Mouse (Mus musculus): ENCODE data around the gene Vmn1r4. TPM values are rescaled to one million over a fixed set of nuclear protein-coding genes. Genes with fewer than 3 reads are reported as not detected.
A peak's percentile ranks its signal among the peaks of the same experiment; 100 is the strongest.

Vmn1r4 gene
- polyA plus RNA-seq, 1 experiment from 2014 or later, result 0.16 TPM

- Histone ChIP-seq H3K4me2 (ENCODE audit: low read depth, low read length) (no peak overlapping the region), H3K9ac (ENCODE audit: low read length) (no peak overlapping the region), H3K9me3 (replicated peaks; ENCODE audit: control insufficient read depth, low read length) (no peaks in the 10 kb centered on the region), H3K27me3 (ENCODE audit: control insufficient read depth, insufficient read depth, low read length) (no peaks in the 10 kb centered on the region), H3K27ac (ENCODE audit: low read length) (no peak overlapping the region), H3K4me1 (ENCODE audit: control insufficient read depth, insufficient read depth, low read length) (peaks cover 20% of the 10 kb centered on the region), H3K4me3 (ENCODE audit: low read length) (no peak overlapping the region), H3K36me3 (ENCODE audit: control insufficient read depth, insufficient read depth) (no peaks in the 10 kb centered on the region)
- ATAC-seq (replicated peaks; ENCODE audit: extremely low read depth, insufficient read depth, low FRiP score), result no peak
- 92% methylated on average over 2 of the region's 2 CpGs for WGBS
Measured at GRCm38 (mm10) chr6:56908397-56908796, 15.4 kb upstream of the Vmn1r4 start.

- Histone ChIP-seq H3K36me3 (ENCODE audit: control insufficient read depth, insufficient read depth) (no peaks in the 10 kb centered on the region), H3K4me3 (ENCODE audit: low read length) (no peak overlapping the region), H3K27me3 (ENCODE audit: control insufficient read depth, insufficient read depth, low read length) (no peaks in the 10 kb centered on the region), H3K4me2 (ENCODE audit: low read depth, low read length) (no peak overlapping the region), H3K9me3 (replicated peaks; ENCODE audit: control insufficient read depth, low read length) (no peaks in the 10 kb centered on the region), H3K4me1 (ENCODE audit: control insufficient read depth, insufficient read depth, low read length) (peaks cover 16% of the 10 kb centered on the region), H3K27ac (ENCODE audit: low read length) (no peak overlapping the region), H3K9ac (ENCODE audit: low read length) (no peak overlapping the region)
- WGBS, result 4% methylated on average over 4 of the region's 4 CpGs
- ATAC-seq (replicated peaks; ENCODE audit: extremely low read depth, insufficient read depth, low FRiP score), result 0 out of 2 replicates have a peak, but pooled peaks have one; percentile 52
Measured at GRCm38 (mm10) chr6:56908912-56909311, 14.9 kb upstream of the Vmn1r4 start.

- Histone ChIP-seq H3K4me3 (ENCODE audit: low read length) (no peak overlapping the region), H3K36me3 (ENCODE audit: control insufficient read depth, insufficient read depth) (no peaks in the 10 kb centered on the region), H3K27me3 (ENCODE audit: control insufficient read depth, insufficient read depth, low read length) (no peaks in the 10 kb centered on the region), H3K9ac (ENCODE audit: low read length) (no peak overlapping the region), H3K9me3 (replicated peaks; ENCODE audit: control insufficient read depth, low read length) (0 out of 2 replicates have a peak, but pooled peaks cover 2% of the 10 kb centered on the region), H3K4me2 (ENCODE audit: low read depth, low read length) (no peak overlapping the region), H3K27ac (ENCODE audit: low read length) (no peak overlapping the region), H3K4me1 (ENCODE audit: control insufficient read depth, insufficient read depth, low read length) (peaks cover 4% of the 10 kb centered on the region; the same call in 1 of the 2 replicates)
- 73% methylated on average over 2 of the region's 2 CpGs for WGBS
- no peak for ATAC-seq (replicated peaks; ENCODE audit: extremely low read depth, insufficient read depth, low FRiP score)
Measured at GRCm38 (mm10) chr6:56910910-56911309, 12.9 kb upstream of the Vmn1r4 start.

GRCm38 (mm10) chr6:56913092-56913858 is 10.5 kb upstream of the Vmn1r4 start:
- no peaks in the 10 kb centered on the region for H3K27me3 ChIP-seq (ENCODE audit: control insufficient read depth, insufficient read depth, low read length)
- 79% methylated on average over 2 of the region's 2 CpGs for WGBS
- H3K4me2 ChIP-seq (ENCODE audit: low read depth, low read length), result no peak overlapping the region
- H3K36me3 ChIP-seq (ENCODE audit: control insufficient read depth, insufficient read depth), result no peaks in the 10 kb centered on the region
- H3K4me1 ChIP-seq (ENCODE audit: control insufficient read depth, insufficient read depth, low read length), result peaks cover 12% of the 10 kb centered on the region
- H3K9ac ChIP-seq (ENCODE audit: low read length), result no peak overlapping the region
- no peak overlapping the region for H3K27ac ChIP-seq (ENCODE audit: low read length)
- ATAC-seq (replicated peaks; ENCODE audit: extremely low read depth, insufficient read depth, low FRiP score), result no peak
- H3K9me3 ChIP-seq (replicated peaks; ENCODE audit: control insufficient read depth, low read length), result 0 out of 2 replicates have a peak, but pooled peaks cover 2% of the 10 kb centered on the region
- no peak overlapping the region for H3K4me3 ChIP-seq (ENCODE audit: low read length)

GRCm38 (mm10) chr6:56916279-56916678 is 7.5 kb upstream of the Vmn1r4 start:
- Histone ChIP-seq H3K36me3 (ENCODE audit: control insufficient read depth, insufficient read depth) (no peaks in the 10 kb centered on the region), H3K9me3 (replicated peaks; ENCODE audit: control insufficient read depth, low read length) (0 out of 2 replicates have a peak, but pooled peaks cover 2% of the 10 kb centered on the region), H3K9ac (ENCODE audit: low read length) (no peak overlapping the region), H3K27ac (ENCODE audit: low read length) (0 out of 2 replicates have a peak overlapping the region, but pooled peaks have one; percentile 18), H3K4me3 (ENCODE audit: low read length) (no peak overlapping the region), H3K4me2 (ENCODE audit: low read depth, low read length) (no peak overlapping the region), H3K27me3 (ENCODE audit: control insufficient read depth, insufficient read depth, low read length) (no peaks in the 10 kb centered on the region), H3K4me1 (ENCODE audit: control insufficient read depth, insufficient read depth, low read length) (peaks cover 30% of the 10 kb centered on the region)
- WGBS, result 66% methylated on average over 2 of the region's 2 CpGs
- ATAC-seq (replicated peaks; ENCODE audit: extremely low read depth, insufficient read depth, low FRiP score), result 0 out of 2 replicates have a peak, but pooled peaks have one; percentile 33

GRCm38 (mm10) chr6:56917578-56918368 is 6.0 kb upstream of the Vmn1r4 start:
- 0 out of 2 replicates have a peak, but pooled peaks cover 2% of the 10 kb centered on the region for H3K9me3 ChIP-seq (replicated peaks; ENCODE audit: control insufficient read depth, low read length)
- H3K27ac ChIP-seq (ENCODE audit: low read length), result peak overlapping the region; percentile 10
- no peaks in the 10 kb centered on the region for H3K36me3 ChIP-seq (ENCODE audit: control insufficient read depth, insufficient read depth)
- WGBS, result 39% methylated on average over 12 of the region's 12 CpGs
- no peak overlapping the region for H3K9ac ChIP-seq (ENCODE audit: low read length)
- no peak overlapping the region for H3K4me3 ChIP-seq (ENCODE audit: low read length)
- H3K4me1 ChIP-seq (ENCODE audit: control insufficient read depth, insufficient read depth, low read length), result peaks cover 31% of the 10 kb centered on the region
- peak overlapping the region; percentile 8; the same call in 1 of the 2 replicates for H3K4me2 ChIP-seq (ENCODE audit: low read depth, low read length)
- no peaks in the 10 kb centered on the region for H3K27me3 ChIP-seq (ENCODE audit: control insufficient read depth, insufficient read depth, low read length)
- no peak; the same call in 1 of the 2 replicates for ATAC-seq (replicated peaks; ENCODE audit: extremely low read depth, insufficient read depth, low FRiP score)

GRCm38 (mm10) chr6:56919330-56920044 is 4.3 kb upstream of the Vmn1r4 start:
- Histone ChIP-seq H3K4me1 (ENCODE audit: control insufficient read depth, insufficient read depth, low read length) (peaks cover 32% of the 10 kb centered on the region), H3K27me3 (ENCODE audit: control insufficient read depth, insufficient read depth, low read length) (no peaks in the 10 kb centered on the region), H3K27ac (ENCODE audit: low read length) (peak overlapping the region; percentile 53; the same call in 1 of the 2 replicates), H3K4me3 (ENCODE audit: low read length) (no peak overlapping the region), H3K4me2 (ENCODE audit: low read depth, low read length) (no peak overlapping the region), H3K9ac (ENCODE audit: low read length) (no peak overlapping the region), H3K9me3 (replicated peaks; ENCODE audit: control insufficient read depth, low read length) (no peaks in the 10 kb centered on the region), H3K36me3 (ENCODE audit: control insufficient read depth, insufficient read depth) (no peaks in the 10 kb centered on the region)
- ATAC-seq (replicated peaks; ENCODE audit: extremely low read depth, insufficient read depth, low FRiP score), result no peak
- WGBS, result 64% methylated on average over 7 of the region's 7 CpGs

- Histone ChIP-seq H3K4me2 (ENCODE audit: low read depth, low read length) (peak overlapping the region; percentile 38), H3K4me1 (ENCODE audit: control insufficient read depth, insufficient read depth, low read length) (peaks cover 34% of the 10 kb centered on the region), H3K36me3 (ENCODE audit: control insufficient read depth, insufficient read depth) (no peaks in the 10 kb centered on the region), H3K9ac (ENCODE audit: low read length) (0 out of 2 replicates have a peak overlapping the region, but pooled peaks have one; percentile 40), H3K27me3 (ENCODE audit: control insufficient read depth, insufficient read depth, low read length) (no peaks in the 10 kb centered on the region), H3K9me3 (replicated peaks; ENCODE audit: control insufficient read depth, low read length) (no peaks in the 10 kb centered on the region), H3K4me3 (ENCODE audit: low read length) (no peak overlapping the region), H3K27ac (ENCODE audit: low read length) (peak overlapping the region; percentile 53)
- WGBS, result 25% methylated on average over 12 of the region's 12 CpGs
- no peak for ATAC-seq (replicated peaks; ENCODE audit: extremely low read depth, insufficient read depth, low FRiP score)
Measured at GRCm38 (mm10) chr6:56920222-56921092, 3.4 kb upstream of the Vmn1r4 start.
